Mouse (Mus musculus) adrenal gland, postnatal 25 days (tissue): Measurements from ENCODE around the gene Tmem121. TPM values are rescaled to one million over a fixed set of nuclear protein-coding genes. Genes with fewer than 3 reads are reported as not detected.
A peak's percentile ranks its signal among the peaks of the same experiment; 100 is the strongest.

Experiments
- DNase-seq: peaks from one replicate; pipeline ENCODE4 v3.0.0; 2021; ENCODE audit warnings: mixed read lengths
- long read RNA-seq: library from polyadenylated mRNA; stranded (forward); transcript quantifications from one replicate; pipeline ENCODE4 v2.0.0, GENCODE M21; 2021
- total RNA-seq: library from RNA; stranded (reverse); gene quantifications from 2 replicates; pipeline ENCODE4 v1.2.3, GENCODE M21; 2021

Tmem121 gene
- 4.1 and 4.3 TPM in 2 replicates for total RNA-seq
- long read RNA-seq, partial matches to known transcripts: 0 of 4 reads
- long read RNA-seq, other reads (novel, unspliced or antisense): 0 of 4 reads

DNA sequence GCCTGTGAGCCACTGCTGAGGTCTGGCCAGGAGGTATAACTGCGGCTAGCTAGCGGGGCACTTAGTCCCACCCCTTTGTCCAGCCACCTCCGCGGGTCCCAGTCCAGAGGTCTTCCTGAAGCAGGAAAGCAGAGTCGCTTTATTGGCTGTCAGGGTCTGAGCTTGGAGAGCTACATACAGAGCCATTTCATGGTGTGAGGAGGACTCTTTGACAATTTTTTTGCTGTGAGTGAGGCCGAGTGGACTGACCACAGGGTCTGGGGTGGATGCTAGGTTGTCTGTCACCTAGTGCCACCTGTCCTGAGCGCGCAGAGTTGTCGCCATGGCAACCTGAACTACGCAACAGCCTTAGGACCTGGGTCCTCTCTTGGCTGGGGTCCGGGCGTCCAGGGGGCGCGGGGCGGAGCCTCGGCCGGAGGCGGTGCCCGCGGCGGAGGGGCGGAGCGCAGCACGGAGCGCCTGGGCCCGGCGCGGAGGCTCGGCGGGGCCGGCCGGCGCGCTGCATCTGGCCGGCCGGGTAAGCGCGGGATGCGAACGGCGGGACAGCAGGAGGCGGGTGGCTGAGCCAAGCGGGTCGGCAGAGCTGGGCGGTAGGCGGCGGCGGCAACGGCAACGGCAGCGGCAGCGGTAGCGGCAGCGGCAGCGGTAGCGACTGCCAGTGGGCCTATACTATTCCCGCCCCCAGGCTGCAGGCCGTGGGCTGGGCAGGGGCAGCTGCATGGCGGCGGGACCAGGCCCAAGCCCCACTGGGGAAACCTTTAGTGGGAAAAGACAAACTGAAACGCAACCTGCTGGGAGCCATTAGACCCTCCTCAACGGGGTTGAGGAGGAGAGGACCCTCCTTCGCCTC lies at the start of gene Tmem121:
TSS of gene Tmem121 (plus strand) at position 489 of the 850 bp plus-strand sequence.
- DNase-seq: peak; percentile 55

DNA sequence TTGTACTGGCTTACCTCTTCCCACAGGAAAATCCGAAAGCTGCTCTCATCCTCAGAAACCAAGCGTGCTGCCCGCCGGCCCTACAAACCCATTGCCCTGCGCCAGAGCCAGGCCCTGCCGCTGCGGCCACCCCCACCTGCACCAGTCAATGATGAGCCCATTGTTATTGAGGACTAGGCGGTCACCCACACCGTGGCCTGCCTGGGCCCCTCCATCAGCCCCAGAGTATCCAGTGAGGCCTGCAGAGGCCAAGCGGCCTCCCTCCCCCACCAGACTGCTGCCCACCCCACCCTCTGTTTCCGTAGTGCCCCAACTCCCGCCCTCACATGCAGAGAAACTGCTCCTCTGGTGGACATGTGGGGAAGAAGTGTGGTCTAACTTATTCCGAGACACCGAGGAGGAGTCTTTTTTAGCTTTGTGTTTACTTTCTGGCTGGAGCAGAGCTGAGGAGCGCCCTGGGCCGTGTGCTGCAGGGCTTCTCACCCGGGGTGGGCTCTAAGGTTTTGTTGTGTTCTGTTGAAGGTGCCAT lies 49.2 kb upstream of the Tmem121 start:
- DNase-seq: no peak

DNA sequence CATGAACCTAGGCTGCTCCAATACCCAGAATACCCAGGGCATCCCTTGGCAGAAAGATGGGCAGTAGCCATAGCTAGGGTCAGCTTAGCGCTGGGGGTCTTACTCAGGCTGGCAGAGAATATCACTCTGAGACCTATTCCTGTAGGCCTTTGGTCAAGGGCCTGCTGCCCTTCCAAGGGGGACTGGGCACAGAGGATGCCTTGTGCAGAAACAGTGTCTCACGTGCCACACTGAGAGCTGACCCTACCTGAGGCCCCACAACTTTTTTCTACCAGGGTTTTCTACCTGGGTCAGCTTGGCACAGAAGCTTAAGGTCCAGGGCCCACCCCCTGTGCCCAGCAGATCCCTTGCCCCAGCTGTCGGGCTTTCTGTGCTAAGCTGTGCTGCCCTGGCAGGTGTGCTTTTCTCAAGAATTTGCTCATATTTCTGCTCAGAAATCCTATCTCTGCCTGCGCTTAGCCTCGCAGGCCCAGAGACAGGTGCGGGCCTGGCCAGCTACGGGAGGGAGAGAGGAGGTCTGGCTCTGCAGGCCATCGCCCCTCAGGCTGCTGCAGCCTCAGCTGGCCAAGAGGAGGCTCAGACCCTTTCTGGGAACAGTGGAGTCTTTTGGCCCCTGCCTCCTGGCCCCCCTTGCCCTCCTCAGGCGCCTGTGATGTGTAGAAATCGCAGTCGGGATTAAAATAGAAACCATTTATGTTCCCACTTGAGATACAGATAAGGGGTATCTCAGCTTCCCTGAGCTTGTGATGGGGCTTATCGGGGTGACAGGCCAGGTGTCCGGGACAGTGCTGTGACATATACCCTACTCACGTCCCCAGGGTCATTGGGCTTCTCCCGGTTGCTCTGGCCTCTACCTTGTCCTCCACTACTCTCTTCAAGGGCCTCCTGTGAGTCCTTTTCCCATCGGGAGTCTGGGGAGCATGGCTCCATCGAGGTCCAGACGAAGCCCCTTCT lies 48.2 kb upstream of the Tmem121 start:
- no peak for DNase-seq

DNA sequence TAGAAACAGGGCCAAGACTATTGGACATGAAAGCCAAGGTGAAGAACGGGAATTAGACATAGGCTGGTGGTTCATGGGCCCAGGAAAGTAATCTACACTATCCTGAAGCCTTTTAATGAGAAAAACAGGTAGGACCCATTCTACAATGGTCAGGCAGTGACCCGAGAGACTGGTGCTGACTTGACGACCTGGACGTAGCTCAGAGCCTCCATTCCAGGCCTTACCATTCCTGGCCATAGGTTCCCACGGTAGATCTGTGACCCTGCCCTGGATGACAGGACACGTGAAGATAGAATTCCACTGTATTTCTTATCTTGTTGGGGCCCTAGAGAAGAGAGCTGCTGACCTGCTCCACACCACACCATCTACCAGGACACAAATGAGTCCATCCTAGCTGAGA lies 47.4 kb upstream of the Tmem121 start:
- DNase-seq: no peak

DNA sequence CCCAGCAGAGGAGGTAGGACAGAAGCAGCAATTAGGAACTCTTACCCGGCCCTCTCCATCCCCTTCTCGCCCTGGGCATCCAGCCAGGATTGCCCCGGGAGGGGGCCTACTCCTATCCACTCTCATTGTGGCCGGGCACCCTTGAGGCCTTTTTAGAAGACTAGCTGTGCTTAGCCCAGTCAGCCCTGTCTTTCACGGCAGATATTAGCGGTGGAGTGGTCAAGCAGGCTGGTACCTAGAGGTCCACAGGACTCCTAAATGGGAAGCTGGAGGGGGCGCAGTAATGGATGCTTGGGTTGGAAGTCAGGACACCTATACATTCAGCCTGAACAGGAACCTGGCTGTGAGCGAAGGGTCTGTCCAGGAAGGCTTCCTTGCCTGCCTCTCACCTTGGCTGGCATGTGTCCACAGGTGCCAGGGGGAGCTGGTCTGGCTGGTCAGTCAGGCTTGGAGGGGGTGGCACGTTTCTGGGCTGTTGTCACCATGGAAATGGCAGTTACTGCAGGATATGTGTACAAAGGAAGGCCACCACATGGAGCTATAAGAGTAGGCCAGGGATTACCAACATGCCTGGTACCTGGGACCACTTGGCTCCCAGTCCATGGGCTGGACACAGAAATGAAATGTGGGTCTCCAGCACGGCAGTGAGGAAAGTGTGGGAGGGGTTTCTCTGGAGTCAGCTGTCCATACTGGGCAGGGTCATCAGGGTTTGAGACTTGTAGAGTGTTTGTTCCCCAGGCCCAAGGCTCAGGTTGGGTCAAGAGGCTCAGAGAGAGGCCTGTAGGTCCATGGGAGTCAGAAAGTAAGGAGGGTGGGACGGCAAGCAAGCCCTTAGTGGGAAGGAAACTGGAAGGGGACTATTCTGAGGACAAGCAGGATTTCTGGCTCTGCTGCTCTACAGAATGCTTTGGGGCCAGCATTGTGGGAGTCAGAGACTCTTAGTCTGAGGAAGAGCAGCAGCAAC lies 46.5 kb upstream of the Tmem121 start:
- DNase-seq: no peak

DNA sequence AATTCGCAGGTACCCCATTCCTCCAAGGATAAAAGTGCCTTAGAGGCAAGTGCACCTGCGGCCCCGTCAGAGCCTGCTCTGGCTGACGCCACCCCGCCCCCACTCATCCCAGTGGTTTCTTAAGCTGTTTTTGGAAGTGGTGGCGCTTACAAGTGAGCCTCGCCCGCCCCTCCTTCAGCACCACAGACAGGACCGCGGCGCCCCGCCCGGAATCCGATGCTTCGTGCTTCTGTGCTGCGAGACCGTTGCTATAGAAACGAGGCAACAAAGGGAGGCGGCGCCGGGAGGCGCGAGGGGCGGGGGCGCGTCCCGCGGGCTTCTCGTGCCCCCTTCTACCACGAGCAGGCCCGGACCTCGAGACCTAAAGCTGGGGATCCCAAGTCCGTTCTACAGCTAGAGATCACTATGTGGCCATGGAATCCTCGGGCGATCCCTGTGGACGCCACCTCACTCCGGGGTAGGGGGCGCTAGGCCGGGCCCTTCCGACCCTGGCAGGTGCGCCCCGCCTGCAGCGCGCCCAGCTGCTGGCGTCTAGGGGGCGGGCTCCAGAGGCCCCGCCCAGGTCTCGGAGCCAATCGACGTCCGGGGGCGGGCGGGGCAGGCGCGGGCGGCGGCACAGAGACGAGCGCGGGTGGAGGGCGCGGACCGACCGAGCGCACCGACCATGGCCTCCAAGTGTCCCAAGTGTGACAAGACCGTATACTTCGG lies 45.7 kb upstream of the Tmem121 start, which contains the start of gene Crip2:
TSS of gene Crip2 (plus strand) at position 329 of the 708 bp plus-strand sequence.
- peak; percentile 85 for DNase-seq

DNA sequence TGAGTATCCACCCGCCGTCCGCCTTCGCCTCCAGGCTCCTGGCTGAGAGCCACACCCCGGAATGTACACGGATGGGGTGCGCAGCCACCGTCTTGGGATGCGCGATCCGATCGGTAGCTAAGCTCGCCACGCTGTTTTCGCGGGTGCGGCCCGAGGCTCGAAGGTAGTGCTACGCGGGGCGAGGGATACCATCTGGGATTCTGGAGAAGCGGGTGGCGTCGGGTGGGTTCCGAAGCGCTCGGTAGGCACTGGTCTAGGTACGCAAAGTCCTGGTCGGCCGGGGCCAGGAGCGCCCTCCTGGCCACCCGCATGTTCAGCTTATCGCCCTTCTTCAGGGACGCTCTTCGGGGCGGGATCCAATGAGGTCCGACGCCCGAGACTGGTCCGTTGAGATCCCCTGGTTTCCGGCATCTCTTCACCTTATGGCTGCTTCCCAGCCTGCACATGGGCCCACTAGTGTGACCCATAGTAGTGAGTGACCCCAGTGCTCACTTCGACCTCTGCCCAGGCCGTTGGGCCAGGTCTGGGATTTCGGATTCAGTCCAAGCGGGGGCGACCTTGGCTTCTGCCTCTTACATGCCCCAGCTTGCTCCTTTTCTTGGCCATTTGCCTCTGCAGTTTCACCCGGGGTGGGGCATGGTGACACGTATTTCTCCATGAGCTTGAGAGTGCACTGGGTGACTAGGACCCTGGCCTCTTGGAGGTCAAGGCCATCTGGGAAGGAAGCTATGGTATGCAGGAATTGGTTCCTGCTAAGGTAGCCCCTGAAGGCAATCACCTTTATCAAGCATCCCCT lies 44.9 kb upstream of the Tmem121 start:
- peak; percentile 37 for DNase-seq

DNA sequence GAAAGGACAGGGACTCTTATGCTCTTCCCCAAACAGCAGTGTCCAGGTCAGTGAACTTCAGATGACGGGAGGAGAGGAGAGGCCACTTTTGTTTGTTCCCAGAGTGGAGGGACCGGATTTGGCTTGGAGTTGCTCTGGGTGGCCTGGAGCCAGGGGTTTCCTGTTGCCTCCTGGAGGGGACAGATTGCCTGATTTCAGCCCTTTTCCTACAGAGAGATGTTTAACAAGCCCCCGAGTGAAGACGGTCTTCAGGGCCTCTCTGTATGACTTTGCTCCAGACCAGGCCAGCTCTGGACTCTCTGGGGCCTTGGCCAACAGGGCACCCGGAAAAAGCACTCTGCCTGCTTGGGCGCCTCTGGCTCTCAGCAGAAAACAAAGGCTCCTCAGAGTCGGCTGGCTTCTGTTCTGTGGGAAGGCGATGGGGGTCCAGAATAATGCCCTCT lies 44.2 kb upstream of the Tmem121 start:
- DNase-seq: peak; percentile 45

DNA sequence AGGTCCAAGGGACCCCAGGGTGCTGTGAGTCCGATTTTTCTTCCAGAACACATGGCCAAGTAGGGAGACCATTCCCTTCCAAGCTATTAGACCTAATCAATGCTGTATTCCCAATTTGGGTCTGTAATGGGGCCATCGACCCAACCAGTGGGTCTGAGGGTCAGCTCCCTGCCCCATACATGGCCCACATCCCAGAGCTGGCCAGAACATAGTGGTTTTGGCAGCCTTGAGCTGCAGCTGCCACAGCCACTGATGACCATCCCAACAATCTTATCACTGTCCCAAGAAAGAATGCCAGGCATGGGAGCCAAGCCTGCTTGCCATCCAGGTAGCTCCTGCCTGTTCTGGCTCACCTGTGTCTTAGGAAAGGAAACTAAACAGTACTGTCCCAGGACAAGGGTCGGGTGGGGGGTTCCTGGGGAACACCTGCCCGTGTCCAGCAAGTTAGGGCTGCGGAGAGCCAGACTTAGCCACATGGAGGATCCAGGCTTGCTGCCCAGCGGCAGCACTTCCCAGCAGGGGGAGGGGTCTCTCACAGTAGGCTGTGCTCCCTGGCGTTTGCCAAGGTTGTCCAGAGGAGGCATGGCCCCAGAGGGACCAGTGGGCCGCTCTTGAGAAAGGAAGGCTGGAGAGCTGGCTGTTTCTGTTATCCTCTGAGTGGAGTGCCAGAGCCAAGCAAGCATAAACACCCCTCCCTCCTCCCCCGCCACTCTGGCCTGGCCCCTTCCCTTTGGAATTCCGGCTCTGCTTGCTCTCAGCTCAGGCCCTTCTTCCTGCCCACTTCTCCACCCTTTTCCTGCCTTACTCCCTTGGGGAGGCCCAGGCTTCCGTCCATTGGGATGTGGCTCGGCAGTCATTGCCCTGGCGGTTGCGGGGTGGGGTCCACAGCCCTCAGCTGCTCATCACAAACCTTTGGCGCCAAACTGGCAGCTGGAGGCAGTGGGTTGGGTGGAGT lies 43.4 kb upstream of the Tmem121 start:
- DNase-seq: peak; percentile 59

DNA sequence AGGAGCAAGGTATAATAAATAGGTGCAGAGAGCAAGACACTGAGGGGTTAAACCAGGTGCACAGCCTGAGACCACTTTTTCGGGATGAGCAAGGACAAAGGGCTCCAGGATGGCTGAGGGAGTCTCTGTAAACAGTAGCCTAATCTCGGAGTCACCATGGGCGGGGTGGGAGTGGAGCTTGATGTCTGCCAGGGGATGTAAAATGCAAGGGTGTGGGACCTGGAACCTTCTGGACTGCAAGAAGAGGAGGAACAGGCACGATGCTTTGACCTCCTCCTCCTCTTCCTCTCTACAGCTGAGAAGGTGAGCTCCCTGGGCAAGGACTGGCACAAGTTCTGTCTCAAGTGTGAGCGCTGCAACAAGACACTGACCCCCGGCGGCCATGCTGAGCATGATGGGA lies 42.6 kb upstream of the Tmem121 start:
- no peak for DNase-seq

DNA sequence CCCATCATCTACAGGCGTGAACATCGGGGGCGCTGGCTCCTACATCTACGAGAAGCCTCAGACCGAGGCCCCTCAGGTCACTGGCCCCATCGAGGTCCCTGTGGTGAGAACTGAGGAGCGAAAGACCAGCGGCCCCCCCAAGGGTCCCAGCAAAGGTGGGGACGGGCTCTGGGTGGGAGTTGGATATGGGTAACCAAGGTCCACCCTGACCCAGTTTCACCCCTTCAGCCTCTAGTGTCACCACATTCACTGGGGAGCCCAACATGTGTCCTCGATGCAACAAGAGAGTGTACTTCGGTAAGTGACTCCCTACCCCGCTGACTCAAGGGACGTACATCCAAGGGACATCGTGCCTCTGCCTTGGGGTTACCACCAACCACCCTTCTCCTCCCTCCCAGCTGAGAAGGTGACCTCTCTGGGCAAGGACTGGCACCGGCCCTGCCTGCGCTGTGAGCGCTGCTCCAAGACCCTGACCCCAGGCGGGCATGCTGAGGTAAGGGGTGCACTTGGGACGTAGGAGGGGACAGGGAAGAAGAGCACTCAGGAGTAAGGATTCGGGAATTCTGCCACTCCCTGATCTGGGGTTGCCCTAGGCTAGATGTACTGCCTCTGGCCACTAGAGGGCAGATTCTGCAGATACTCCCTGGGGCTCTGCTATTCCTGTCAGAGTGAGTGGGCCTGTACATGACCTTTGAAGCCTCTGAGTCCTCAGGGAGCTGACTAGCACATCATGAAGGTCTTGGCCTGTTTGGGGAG lies 41.6 kb upstream of the Tmem121 start:
- DNase-seq: peak; percentile 48

DNA sequence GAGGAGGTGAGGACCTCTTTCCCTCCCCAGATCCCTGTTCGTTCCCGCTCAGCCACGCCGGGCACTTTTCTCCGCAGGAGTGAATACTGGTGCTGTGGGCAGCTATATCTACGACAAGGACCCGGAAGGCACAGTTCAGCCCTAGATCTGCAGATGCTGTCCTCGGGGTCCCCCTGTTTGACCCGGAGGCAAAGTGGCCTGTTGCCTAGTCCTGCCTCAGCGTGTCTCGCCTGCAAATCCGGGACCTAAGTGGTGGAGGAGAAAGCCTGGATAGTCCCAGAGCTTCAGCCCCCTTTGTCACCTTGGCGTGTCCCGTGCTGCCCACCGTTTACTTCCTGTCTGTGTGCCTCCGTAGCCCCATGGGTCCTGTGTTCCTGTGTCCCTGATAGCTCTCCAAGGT lies 40.8 kb upstream of the Tmem121 start:
- no peak for DNase-seq

DNA sequence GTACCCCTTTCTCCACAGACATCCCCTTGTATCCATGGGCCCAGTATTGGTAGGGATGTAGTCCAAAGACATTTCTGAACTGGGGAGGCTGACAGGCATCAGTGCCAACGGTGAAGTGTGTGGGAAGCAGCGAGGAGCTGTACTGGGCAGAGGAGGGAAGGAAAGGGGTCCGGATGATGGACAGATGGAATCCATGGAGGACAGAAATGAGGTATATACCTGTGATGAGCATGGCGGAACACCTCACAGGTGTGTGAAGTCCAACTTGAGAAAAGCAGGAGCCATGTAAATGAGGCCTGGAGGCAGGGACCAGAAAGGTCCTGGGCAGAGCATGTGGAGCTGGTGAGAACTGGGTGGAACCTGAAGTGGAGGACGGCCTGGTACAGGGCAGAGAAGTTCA lies 40.1 kb upstream of the Tmem121 start:
- DNase-seq: no peak

DNA sequence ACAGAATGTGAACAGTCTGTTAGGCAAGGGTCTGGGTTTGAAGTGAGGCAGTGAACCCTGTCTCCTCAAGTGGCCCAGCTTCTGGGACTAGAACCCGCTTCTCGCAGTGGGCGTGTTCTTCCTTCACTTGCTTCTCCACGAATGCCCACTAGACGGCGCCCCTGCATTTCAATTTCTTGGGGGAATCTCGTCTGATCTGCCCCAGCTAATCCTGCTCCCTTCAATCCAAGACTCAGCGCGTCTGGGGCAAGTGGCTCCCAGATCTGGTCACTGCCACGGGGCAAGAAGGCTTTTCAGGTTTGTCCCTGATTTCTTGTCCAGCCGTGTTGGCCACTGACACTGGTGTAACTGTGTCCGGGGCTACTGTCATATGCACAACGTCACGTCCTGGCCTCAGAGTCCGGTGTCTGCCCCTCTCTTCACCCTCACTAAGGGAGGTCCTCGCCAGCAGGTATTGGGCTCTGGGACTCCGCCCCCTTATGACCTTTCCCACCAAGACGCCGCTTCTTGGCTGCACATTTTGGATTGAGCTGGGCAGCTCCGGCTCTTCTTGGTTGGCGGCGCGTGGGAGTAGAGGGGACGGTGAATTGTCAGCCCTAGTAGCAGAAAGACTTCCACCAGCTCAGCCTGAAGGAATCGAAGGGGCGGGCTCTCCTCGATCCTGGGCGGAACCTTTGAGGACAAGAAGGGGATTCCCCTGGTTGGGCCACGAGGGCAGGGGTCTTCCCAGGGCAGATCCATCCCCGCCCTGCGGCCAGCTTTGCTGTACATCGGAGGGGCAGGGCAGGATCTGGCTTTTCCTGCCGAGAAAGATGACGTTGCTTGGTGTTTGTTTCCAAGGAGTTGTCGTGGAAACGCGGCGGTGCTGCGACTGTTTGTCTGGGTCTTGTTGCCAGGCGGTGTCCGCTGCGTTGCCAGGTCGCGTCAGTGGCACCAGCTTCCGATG lies 39.3 kb upstream of the Tmem121 start, which contains the start of gene Crip1:
TSS of gene Crip1 (plus strand) at position 205 of the 946 bp plus-strand sequence.
- DNase-seq: peak; percentile 86

DNA sequence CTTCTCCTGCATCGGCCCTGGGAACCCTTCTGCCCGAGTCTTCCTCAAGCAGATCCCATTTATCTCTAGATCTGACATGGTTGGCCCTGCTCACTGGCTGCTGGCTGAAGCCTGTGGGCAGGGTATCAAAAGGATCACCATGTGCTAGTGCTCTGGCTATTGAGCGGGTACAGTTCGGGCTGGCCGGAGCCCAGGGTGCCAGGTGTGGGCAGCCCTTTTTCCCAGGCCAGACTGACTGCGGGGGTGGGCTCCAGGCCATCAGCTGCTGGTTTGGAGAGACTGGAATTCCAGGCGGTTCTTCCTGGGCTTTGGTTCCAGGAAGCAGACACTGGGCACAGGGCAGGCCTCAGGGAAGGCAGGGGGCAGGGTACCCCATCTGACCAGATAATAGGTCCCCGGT lies 38.2 kb upstream of the Tmem121 start:
- no peak for DNase-seq

DNA sequence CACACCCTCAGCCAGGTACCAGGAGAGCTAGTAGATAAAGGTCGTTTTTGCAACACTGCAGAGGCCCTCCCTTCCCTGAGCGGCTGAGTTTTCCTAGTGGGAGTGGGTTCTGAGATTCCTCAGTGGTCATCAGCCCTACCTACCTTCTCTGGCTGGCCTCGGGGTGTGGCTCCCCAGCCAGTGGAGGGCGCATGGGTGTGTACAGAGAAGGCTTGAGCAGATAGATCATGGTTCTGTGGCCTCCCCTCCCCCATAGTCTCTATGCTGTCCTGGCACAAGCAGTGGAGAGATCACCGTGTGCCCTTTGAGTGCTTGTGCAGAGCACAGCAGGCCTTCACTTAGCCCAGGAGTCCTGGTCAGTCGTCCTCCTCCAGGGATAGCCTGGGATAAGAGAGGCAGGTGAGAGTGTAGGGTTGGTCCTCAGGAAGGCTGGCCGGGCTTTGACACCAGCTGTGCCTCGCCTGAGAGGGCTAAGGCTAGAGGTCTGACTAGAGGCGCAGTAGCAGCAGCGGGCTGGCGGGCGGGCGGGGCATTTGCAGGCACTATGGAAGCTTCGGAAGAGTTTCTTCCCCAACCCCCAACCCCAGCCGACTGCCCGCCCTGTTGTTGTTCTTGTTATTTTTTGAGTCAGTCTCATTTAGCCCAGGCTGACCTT lies 37.2 kb upstream of the Tmem121 start:
- DNase-seq: no peak
